19 mouse cellular contexts compared by ENCODE assay signal in the genomic region with DNA sequence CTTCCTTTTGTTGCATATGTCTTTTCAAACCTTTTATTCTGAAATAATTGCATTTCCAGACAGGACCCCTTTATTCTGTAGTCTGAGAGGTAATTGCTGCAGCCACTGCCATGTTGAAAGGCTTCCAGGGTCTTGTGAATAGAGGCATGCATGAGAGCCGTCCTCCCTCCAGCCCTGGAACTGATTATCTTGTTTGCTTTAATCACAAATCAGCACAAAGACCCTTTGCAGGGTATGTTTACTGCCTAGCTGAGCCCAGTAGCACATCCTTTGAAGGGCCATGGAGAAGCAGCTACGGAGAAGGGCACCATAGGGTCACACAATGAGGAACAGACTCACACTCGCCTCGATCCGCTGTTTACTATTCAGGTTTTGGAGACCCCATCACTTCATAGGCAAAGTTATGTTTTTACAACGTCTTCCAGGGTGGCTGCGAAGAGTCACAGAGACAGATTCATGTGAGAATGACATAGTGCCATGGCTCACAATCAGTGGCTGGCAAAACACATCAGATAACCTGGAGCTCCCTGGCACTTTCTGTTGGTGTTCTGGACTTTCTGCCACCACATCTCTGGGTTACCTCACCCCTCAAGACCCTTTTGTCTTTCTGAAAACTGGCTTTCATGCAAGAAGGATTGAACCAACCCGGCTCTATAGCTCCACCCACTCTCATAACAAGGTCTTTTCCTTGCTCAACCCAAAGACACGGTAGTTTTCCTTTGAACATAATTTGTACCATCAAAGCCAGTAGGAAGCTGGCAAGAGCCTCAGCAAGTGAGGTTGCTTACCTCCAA.
A peak's percentile ranks its signal among the peaks of the same experiment; 100 is the strongest.
DNase-seq lines count a peak whose midpoint lies in the region; ATAC-seq and TF ChIP-seq lines count a peak whose summit lies in the region.
"Had no signal": no experiment of that assay in that cellular context is flagged by ENCODE, and none has a peak within 500 bp of the region (broad histone marks: within the 10 kb centered on the region; RNA-seq: fewer than 3 reads in every experiment).

No protein-coding gene starts in this region.

- no peak overlapping the region for H3K9ac ChIP-seq in hindbrain, postnatal 0 days (replicated peaks; ENCODE audit: low read length)
- H3K9ac ChIP-seq: kidney, embryonic 15.5 days had no signal

- H3K27me3 ChIP-seq in hindbrain, embryonic 10.5 days (ENCODE audit: insufficient read depth, poor library complexity, severe bottlenecking) = no peaks in the 10 kb centered on the region
- H3K27me3 ChIP-seq in hindbrain, postnatal 0 days (ENCODE audit: insufficient read depth, low read length) = no peaks in the 10 kb centered on the region
- H3K27me3 ChIP-seq in forebrain, embryonic 10.5 days (ENCODE audit: poor library complexity, severe bottlenecking) = peaks cover 6% of the 10 kb centered on the region
- H3K27me3 ChIP-seq: kidney, embryonic 15.5 days had no signal

- no peak overlapping the region for H3K27ac ChIP-seq in hindbrain, embryonic 10.5 days
- no peak overlapping the region for H3K27ac ChIP-seq in hindbrain, postnatal 0 days
- H3K27ac ChIP-seq in forebrain, embryonic 10.5 days = peak overlapping the region; percentile 82
- H3K27ac ChIP-seq: heart, embryonic 10.5 days; kidney, embryonic 15.5 days had no signal

- no peak for TF ChIP-seq CTCF in hindbrain, postnatal 0 days (IDR thresholded peaks at IDR 0.05; ENCODE audit: low read depth)

- H3K9me3 ChIP-seq in hindbrain, embryonic 10.5 days = no peaks in the 10 kb centered on the region
- no peaks in the 10 kb centered on the region for H3K9me3 ChIP-seq in hindbrain, postnatal 0 days (ENCODE audit: low read length)
- no peaks in the 10 kb centered on the region for H3K9me3 ChIP-seq in forebrain, embryonic 10.5 days
- H3K9me3 ChIP-seq: heart, embryonic 10.5 days; kidney, embryonic 15.5 days had no signal

- no peak overlapping the region for H3K4me2 ChIP-seq in hindbrain, postnatal 0 days (ENCODE audit: low read depth, low read length)
- H3K4me2 ChIP-seq: kidney, embryonic 15.5 days; liver, embryonic 11.5 days had no signal

- peak; percentile 8 for DNase-seq in hindbrain, embryonic 10.5 days (ENCODE audit: low spot score)
- no peak for DNase-seq in hindbrain, postnatal 0 days (ENCODE audit: low spot score)
- peak; percentile 70 for DNase-seq in embryo, embryonic 10 days (ENCODE audit: low spot score)
- peak; percentile 48 for DNase-seq in forebrain, embryonic 10.5 days (ENCODE audit: extremely low spot score, low spot score)
- DNase-seq in forelimb bud, embryonic 11.5 days (ENCODE audit: low read depth, low spot score) = peak; percentile 48
- DNase-seq in heart, adult 18-20 months = no peak
- DNase-seq in thymus, adult 18-20 months = no peak
- DNase-seq: adrenal gland, adult 2 months; gastrocnemius, postnatal 25 days; heart, postnatal 14 days; layer of hippocampus, postnatal 36 days; lung, adult 2 months; lung, postnatal 36 days had no signal

- H3K36me3 ChIP-seq in hindbrain, embryonic 10.5 days = no peaks in the 10 kb centered on the region
- H3K36me3 ChIP-seq in hindbrain, postnatal 0 days (ENCODE audit: insufficient read depth, low read length) = no peaks in the 10 kb centered on the region
- peaks cover 3% of the 10 kb centered on the region; the same call in 1 of the 2 replicates for H3K36me3 ChIP-seq in forebrain, embryonic 10.5 days (replicated peaks)
- H3K36me3 ChIP-seq: heart, embryonic 10.5 days had no signal

- no peak overlapping the region for H3K4me3 ChIP-seq in hindbrain, embryonic 10.5 days
- no peak overlapping the region for H3K4me3 ChIP-seq in hindbrain, postnatal 0 days (ENCODE audit: low read length)
- H3K4me3 ChIP-seq in forebrain, embryonic 10.5 days = no peak overlapping the region; the same call in 1 of the 2 replicates
- H3K4me3 ChIP-seq: heart, embryonic 10.5 days; kidney, embryonic 15.5 days; myocyte had no signal

- no peak for ATAC-seq in hindbrain, postnatal 0 days
- no peak for ATAC-seq in monocyte, adult 5-6 weeks (replicated peaks; ENCODE audit: insufficient number of reproducible peaks, low FRiP score, low TSS enrichment, poor library complexity, severe bottlenecking)
- ATAC-seq: hindbrain, embryonic 16.5 days had no signal

- 49% methylated on average over 9 of the region's 9 CpGs for WGBS in hindbrain, embryonic 10.5 days
- 56% methylated on average over 9 of the region's 9 CpGs for WGBS in hindbrain, postnatal 0 days
- 35% methylated on average over 9 of the region's 9 CpGs for WGBS in forebrain, embryonic 10.5 days

- peaks cover 11% of the 10 kb centered on the region for H3K4me1 ChIP-seq in hindbrain, embryonic 10.5 days (replicated peaks)
- no peaks in the 10 kb centered on the region for H3K4me1 ChIP-seq in hindbrain, postnatal 0 days (ENCODE audit: insufficient read depth, low read length)
- peaks cover 68% of the 10 kb centered on the region for H3K4me1 ChIP-seq in forebrain, embryonic 10.5 days

Comparison
In these comparisons a context has a peak if more than half of its experiments do, and no peak if none do; other contexts are left out.
1. DNase-seq: peak in hindbrain, embryonic 10.5 days (single experiment), embryo, embryonic 10 days (single experiment), forebrain, embryonic 10.5 days (single experiment) and forelimb bud, embryonic 11.5 days (single experiment); none in hindbrain, postnatal 0 days (single experiment), heart, adult 18-20 months (0 of 2) and thymus, adult 18-20 months (0 of 2).